23 mouse cellular contexts compared by ENCODE assay signal in the genomic region with DNA sequence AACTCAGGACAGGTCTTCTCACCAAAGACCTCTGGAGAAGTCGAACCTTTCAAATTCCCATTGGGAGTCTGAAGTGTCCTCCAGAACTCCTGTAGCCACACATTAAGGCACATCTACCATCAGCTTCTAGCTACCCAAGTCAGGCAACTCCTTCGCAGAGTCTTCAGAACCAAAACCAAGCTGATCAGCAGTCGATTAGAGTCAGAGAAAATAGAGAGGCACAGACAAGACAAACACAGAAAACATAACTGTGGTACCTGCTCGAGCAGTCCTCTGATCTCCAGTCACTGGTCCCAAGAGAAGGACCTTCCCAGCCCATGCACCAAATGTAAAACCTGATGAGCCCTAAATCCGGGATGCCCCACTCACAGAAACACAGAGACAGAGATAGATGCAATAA.
DNase-seq lines count a peak whose midpoint lies in the region; ATAC-seq and TF ChIP-seq lines count a peak whose summit lies in the region.
"Had no signal": no experiment of that assay in that cellular context is flagged by ENCODE, and none has a peak within 500 bp of the region (broad histone marks: within the 10 kb centered on the region; RNA-seq: fewer than 3 reads in every experiment).

No protein-coding gene starts in this region.

- H3K27me3 ChIP-seq in intestine, embryonic 14.5 days (replicated peaks; ENCODE audit: control insufficient read depth, insufficient read depth, low read length) = no peaks in the 10 kb centered on the region
- no peaks in the 10 kb centered on the region for H3K27me3 ChIP-seq in intestine, embryonic 16.5 days (replicated peaks; ENCODE audit: control insufficient read depth, insufficient read depth, low read length)
- no peaks in the 10 kb centered on the region for H3K27me3 ChIP-seq in midbrain, embryonic 11.5 days (ENCODE audit: control insufficient read depth, insufficient read depth, low read length)
- no peaks in the 10 kb centered on the region for H3K27me3 ChIP-seq in midbrain, embryonic 14.5 days (ENCODE audit: control insufficient read depth, insufficient read depth, low read length)
- H3K27me3 ChIP-seq in ES-Bruce4 (ENCODE audit: control insufficient read depth, insufficient read depth, low read length, poor library complexity, severe bottlenecking) = no peaks in the 10 kb centered on the region
- H3K27me3 ChIP-seq: embryonic facial prominence, embryonic 13.5 days; embryonic facial prominence, embryonic 15.5 days had no signal

- WGBS in intestine, embryonic 14.5 days = 86% methylated on average over 5 of the region's 5 CpGs
- 90% methylated on average over 5 of the region's 5 CpGs for WGBS in intestine, embryonic 16.5 days
- WGBS in midbrain, embryonic 11.5 days = 83% methylated on average over 5 of the region's 5 CpGs
- 83% methylated on average over 5 of the region's 5 CpGs for WGBS in midbrain, embryonic 14.5 days

- no peak overlapping the region for H3K9ac ChIP-seq in intestine, embryonic 14.5 days (ENCODE audit: low read length)
- H3K9ac ChIP-seq in intestine, embryonic 16.5 days (ENCODE audit: low read depth, low read length) = no peak overlapping the region
- no peak overlapping the region for H3K9ac ChIP-seq in midbrain, embryonic 11.5 days (ENCODE audit: low read length)
- no peak overlapping the region for H3K9ac ChIP-seq in midbrain, embryonic 14.5 days (replicated peaks; ENCODE audit: low read length)
- H3K9ac ChIP-seq in ES-Bruce4 (ENCODE audit: low read depth, poor library complexity, severe bottlenecking) = no peak overlapping the region
- H3K9ac ChIP-seq: embryonic facial prominence, embryonic 13.5 days; embryonic facial prominence, embryonic 15.5 days; forebrain, embryonic 12.5 days had no signal

- H3K4me2 ChIP-seq in intestine, embryonic 14.5 days (ENCODE audit: low read length) = no peak overlapping the region
- H3K4me2 ChIP-seq in intestine, embryonic 16.5 days (ENCODE audit: low read depth, low read length) = no peak overlapping the region
- no peak overlapping the region for H3K4me2 ChIP-seq in midbrain, embryonic 11.5 days
- no peak overlapping the region for H3K4me2 ChIP-seq in midbrain, embryonic 14.5 days (ENCODE audit: low read length)
- H3K4me2 ChIP-seq: embryonic facial prominence, embryonic 13.5 days; embryonic facial prominence, embryonic 15.5 days; forebrain, embryonic 12.5 days had no signal

- DNase-seq in intestine, embryonic 14.5 days (ENCODE audit: low spot score) = peak; percentile 41
- DNase-seq in midbrain, embryonic 11.5 days (ENCODE audit: low spot score, missing footprints) = peak; percentile 64
- DNase-seq in midbrain, embryonic 14.5 days = no peak
- no peak for DNase-seq in urinary bladder, postnatal 36 days (ENCODE audit: low spot score in 2 of 2)
- DNase-seq: adrenal gland, adult 2 months; adrenal gland, postnatal 10 days; adrenal gland, postnatal 25 days; cerebellum, adult 11 months; cerebellum, adult 18-20 months; cerebellum, adult 8-10 months; cerebellum, adult 9-11 months; cerebellum, postnatal 14 days; cerebellum, postnatal 36 days; embryo, embryonic 11 days had no signal

- no peak for TF ChIP-seq POLR2A in ES-Bruce4 (IDR thresholded peaks at IDR 0.05; ENCODE audit: insufficient read depth, low read length)

- no peak overlapping the region for H3K27ac ChIP-seq in intestine, embryonic 14.5 days (ENCODE audit: low read depth)
- no peak overlapping the region for H3K27ac ChIP-seq in intestine, embryonic 16.5 days (ENCODE audit: low read length)
- H3K27ac ChIP-seq in midbrain, embryonic 11.5 days (ENCODE audit: low read depth, low read length) = no peak overlapping the region
- no peak overlapping the region for H3K27ac ChIP-seq in midbrain, embryonic 14.5 days (replicated peaks; ENCODE audit: low read depth, low read length)
- H3K27ac ChIP-seq in ES-Bruce4 (ENCODE audit: insufficient read depth, low read length) = peak overlapping the region; percentile 61
- H3K27ac ChIP-seq: embryonic facial prominence, embryonic 13.5 days; embryonic facial prominence, embryonic 15.5 days; forebrain, embryonic 10.5 days; forebrain, embryonic 12.5 days had no signal

- TF ChIP-seq CTCF in ES-Bruce4 (IDR thresholded peaks at IDR 0.05; ENCODE audit: low read depth, low read length) = no peak

- no peak for ATAC-seq in intestine, embryonic 14.5 days (replicated peaks; ENCODE audit: low FRiP score, low TSS enrichment, low read depth)
- ATAC-seq in intestine, embryonic 16.5 days = no peak
- ATAC-seq in midbrain, embryonic 11.5 days (ENCODE audit: low FRiP score) = no peak
- no peak for ATAC-seq in midbrain, embryonic 14.5 days (ENCODE audit: low FRiP score, low TSS enrichment)
- ATAC-seq: forebrain, embryonic 14.5 days; forebrain, embryonic 16.5 days had no signal

- no peaks in the 10 kb centered on the region for H3K36me3 ChIP-seq in intestine, embryonic 14.5 days (ENCODE audit: control insufficient read depth, insufficient read depth, low read length)
- no peaks in the 10 kb centered on the region for H3K36me3 ChIP-seq in intestine, embryonic 16.5 days (ENCODE audit: control insufficient read depth, insufficient read depth, low read length)
- no peaks in the 10 kb centered on the region for H3K36me3 ChIP-seq in midbrain, embryonic 11.5 days (ENCODE audit: control insufficient read depth, insufficient read depth, low read length)
- no peaks in the 10 kb centered on the region for H3K36me3 ChIP-seq in midbrain, embryonic 14.5 days (ENCODE audit: control insufficient read depth, insufficient read depth, low read length)
- H3K36me3 ChIP-seq in ES-Bruce4 (ENCODE audit: control insufficient read depth, insufficient read depth, low read length, poor library complexity, severe bottlenecking) = no peaks in the 10 kb centered on the region
- H3K36me3 ChIP-seq: embryonic facial prominence, embryonic 13.5 days; embryonic facial prominence, embryonic 15.5 days; forebrain, embryonic 10.5 days; forebrain, embryonic 12.5 days had no signal

- H3K9me3 ChIP-seq in intestine, embryonic 14.5 days (ENCODE audit: control insufficient read depth, low read length) = no peaks in the 10 kb centered on the region
- H3K9me3 ChIP-seq in intestine, embryonic 16.5 days (ENCODE audit: control insufficient read depth, low read length) = no peaks in the 10 kb centered on the region
- H3K9me3 ChIP-seq in midbrain, embryonic 11.5 days (ENCODE audit: control insufficient read depth, low read length) = no peaks in the 10 kb centered on the region
- H3K9me3 ChIP-seq in midbrain, embryonic 14.5 days (ENCODE audit: control insufficient read depth, low read length) = no peaks in the 10 kb centered on the region
- peaks cover 47% of the 10 kb centered on the region for H3K9me3 ChIP-seq in ES-Bruce4 (replicated peaks; ENCODE audit: control insufficient read depth, insufficient read depth, low read length, poor library complexity, severe bottlenecking)
- H3K9me3 ChIP-seq: embryonic facial prominence, embryonic 13.5 days; embryonic facial prominence, embryonic 15.5 days; forebrain, embryonic 10.5 days; forebrain, embryonic 12.5 days had no signal

- no peak overlapping the region for H3K4me3 ChIP-seq in intestine, embryonic 14.5 days (ENCODE audit: low read depth, low read length)
- H3K4me3 ChIP-seq in intestine, embryonic 16.5 days (ENCODE audit: low read length) = no peak overlapping the region
- no peak overlapping the region for H3K4me3 ChIP-seq in midbrain, embryonic 11.5 days (ENCODE audit: low read depth, low read length)
- H3K4me3 ChIP-seq in midbrain, embryonic 14.5 days (replicated peaks; ENCODE audit: low read depth, low read length) = no peak overlapping the region
- H3K4me3 ChIP-seq in ES-Bruce4 (ENCODE audit: low read depth, low read length) = no peak overlapping the region
- H3K4me3 ChIP-seq: embryonic facial prominence, embryonic 13.5 days; embryonic facial prominence, embryonic 15.5 days; erythroblast, embryonic 14.5 days; forebrain, embryonic 10.5 days; forebrain, embryonic 12.5 days had no signal

- TF ChIP-seq EP300 in ES-Bruce4 (IDR thresholded peaks at IDR 0.05; ENCODE audit: insufficient read depth, low read depth, low read length) = no peak

- no peaks in the 10 kb centered on the region for H3K4me1 ChIP-seq in intestine, embryonic 14.5 days (replicated peaks; ENCODE audit: control insufficient read depth, insufficient read depth, low read length)
- H3K4me1 ChIP-seq in intestine, embryonic 16.5 days (ENCODE audit: control insufficient read depth, insufficient read depth, low read length) = no peaks in the 10 kb centered on the region
- H3K4me1 ChIP-seq in midbrain, embryonic 11.5 days (ENCODE audit: control insufficient read depth, insufficient read depth, low read length) = peaks cover 4% of the 10 kb centered on the region; the same call in 1 of the 2 replicates
- H3K4me1 ChIP-seq in midbrain, embryonic 14.5 days (ENCODE audit: control insufficient read depth, insufficient read depth, low read length) = no peaks in the 10 kb centered on the region
- peaks cover 1% of the 10 kb centered on the region for H3K4me1 ChIP-seq in ES-Bruce4 (ENCODE audit: control insufficient read depth, insufficient read depth, low read length)
- H3K4me1 ChIP-seq: embryonic facial prominence, embryonic 15.5 days; forebrain, embryonic 12.5 days had no signal

Comparison
In these comparisons a context has a peak if more than half of its experiments do, and no peak if none do; other contexts are left out.
1. DNase-seq: peak in intestine, embryonic 14.5 days (single experiment) and midbrain, embryonic 11.5 days (single experiment); none in midbrain, embryonic 14.5 days (single experiment) and urinary bladder, postnatal 36 days (0 of 2).